Mouse (Mus musculus) lung, embryonic 15.5 days (tissue): ENCODE measurements around the gene Asb13. TPM values are rescaled to one million over a fixed set of nuclear protein-coding genes. Genes with fewer than 3 reads are reported as not detected.
A peak's percentile ranks its signal among the peaks of the same experiment; 100 is the strongest.

Experiments used
- ATAC-seq: fragments of 200-750 bp; cut with Nextera tagmentation; 2 replicates; pipeline ENCODE4 v1.8.0; 2017; ENCODE audit warnings: moderate number of reproducible peaks, borderline replicate concordance; ENCODE audit not compliant: low FRiP score, low TSS enrichment; ENCODE audit errors: extremely low read depth
- H3K27ac ChIP-seq: fragments of 300-500 bp; sonication (generic); 2 replicates; pipeline ENCODE4 v1.5.1; 2015; ENCODE audit warnings: moderate library complexity, mild to moderate bottlenecking, inconsistent platforms
- H3K27me3 ChIP-seq: fragments of 300-500 bp; sonication (generic); 2 replicates; pipeline ENCODE4 v1.6.1; 2015; ENCODE audit warnings: inconsistent platforms
- H3K36me3 ChIP-seq: fragments of 300-500 bp; sonication (generic); 2 replicates; pipeline ENCODE4 v1.6.1; 2015; ENCODE audit warnings: inconsistent platforms
- H3K4me1 ChIP-seq: fragments of 300-500 bp; sonication (generic); 2 replicates; pipeline ENCODE4 v1.6.1; 2015; ENCODE audit warnings: inconsistent platforms
- H3K4me2 ChIP-seq: fragments of 300-500 bp; sonication (generic); 2 replicates; pipeline ENCODE4 v1.6.1; 2015; ENCODE audit warnings: inconsistent platforms, mild to moderate bottlenecking, moderate library complexity
- H3K4me3 ChIP-seq: fragments of 300-500 bp; sonication (generic); 2 replicates; pipeline ENCODE4 v1.5.1; 2015; ENCODE audit warnings: mild to moderate bottlenecking, inconsistent platforms
- H3K9ac ChIP-seq: fragments of 300-500 bp; sonication (generic); 2 replicates; pipeline ENCODE4 v1.6.1; 2015; ENCODE audit warnings: inconsistent platforms
- H3K9me3 ChIP-seq: fragments of 300-500 bp; sonication (generic); 2 replicates; pipeline ENCODE4 v1.6.1; 2016; ENCODE audit warnings: inconsistent platforms
- WGBS: fragments of 180-500 bp; shearing (Covaris S2); methylation state at CpG from one replicate; pipeline ENCODE4 v1.1.7; 2015; 5-methylcytosine and 5-hydroxymethylcytosine counted together
- polyA plus RNA-seq: library from polyadenylated mRNA; unstranded; fragments of >200 nt; fragmentation: Nextera tagmentation; extraction: Ambion mirVana; gene quantifications from 2 replicates; pipeline ENCODE4 v1.2.1, GENCODE M21; 2015

The Asb13 gene
- polyA plus RNA-seq, 1 experiment from 2014 or later, result 10.0 TPM

DNA sequence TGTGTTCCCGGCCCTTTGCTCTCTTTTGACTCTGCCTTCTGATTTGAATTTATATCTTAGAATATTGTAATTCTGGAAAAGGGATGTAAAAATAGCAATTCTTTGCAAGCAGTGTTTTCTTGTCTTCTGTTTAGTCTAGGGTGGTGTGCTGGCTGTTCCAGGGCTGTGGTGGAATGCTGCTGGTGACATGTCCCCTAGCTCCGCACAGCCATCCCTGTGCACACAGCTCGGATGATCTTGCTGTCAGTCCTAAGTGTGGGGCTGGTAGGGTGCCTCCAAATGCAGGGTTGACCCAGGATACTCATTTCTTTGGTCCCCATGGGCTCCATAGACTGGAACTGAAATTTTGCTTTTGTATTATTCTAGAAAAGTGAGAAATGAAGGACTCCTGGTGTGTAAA is 34.2 kb downstream of the Asb13 start:
- no peaks in the 10 kb centered on the region for H3K27me3 ChIP-seq
- no peaks in the 10 kb centered on the region for H3K36me3 ChIP-seq
- H3K9ac ChIP-seq, result no peak overlapping the region
- H3K4me1 ChIP-seq, result no peaks in the 10 kb centered on the region
- no peak overlapping the region for H3K4me3 ChIP-seq
- H3K9me3 ChIP-seq, result no peaks in the 10 kb centered on the region; the same call in 1 of the 2 replicates
- 82% methylated on average over 3 of the region's 3 CpGs for WGBS
- ATAC-seq, result no peak
- H3K4me2 ChIP-seq, result no peak overlapping the region
- H3K27ac ChIP-seq, result peak overlapping the region; percentile 8; the same call in 1 of the 2 replicates

DNA sequence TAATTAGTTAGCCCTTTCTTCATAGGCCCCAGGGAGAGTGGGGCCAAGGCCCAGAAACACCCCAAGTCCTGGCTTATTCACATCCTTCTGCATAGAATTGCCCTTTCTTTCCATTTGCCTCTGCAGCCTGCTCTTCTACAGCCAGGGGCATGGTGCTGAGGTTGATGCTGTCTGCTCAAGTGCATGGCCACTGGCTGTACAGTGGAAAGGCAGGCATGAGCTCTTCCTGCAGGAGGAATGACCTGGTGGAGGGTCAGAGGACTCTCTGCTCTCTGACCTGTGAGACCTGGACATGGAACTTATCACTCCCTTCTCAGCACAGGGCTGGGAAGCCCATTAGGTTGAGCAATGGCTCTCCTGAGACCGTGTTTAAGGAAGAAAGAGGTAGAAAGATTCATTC is 35.8 kb downstream of the Asb13 start:
- H3K27me3 ChIP-seq, result no peaks in the 10 kb centered on the region
- no peak overlapping the region for H3K27ac ChIP-seq
- H3K4me1 ChIP-seq, result no peaks in the 10 kb centered on the region
- no peak overlapping the region for H3K4me3 ChIP-seq
- H3K9me3 ChIP-seq, result no peaks in the 10 kb centered on the region; the same call in 1 of the 2 replicates
- no peak for ATAC-seq
- H3K9ac ChIP-seq, result no peak overlapping the region
- no peak overlapping the region for H3K4me2 ChIP-seq
- 86% methylated on average over 1 of the region's 1 CpGs for WGBS
- no peaks in the 10 kb centered on the region for H3K36me3 ChIP-seq

DNA sequence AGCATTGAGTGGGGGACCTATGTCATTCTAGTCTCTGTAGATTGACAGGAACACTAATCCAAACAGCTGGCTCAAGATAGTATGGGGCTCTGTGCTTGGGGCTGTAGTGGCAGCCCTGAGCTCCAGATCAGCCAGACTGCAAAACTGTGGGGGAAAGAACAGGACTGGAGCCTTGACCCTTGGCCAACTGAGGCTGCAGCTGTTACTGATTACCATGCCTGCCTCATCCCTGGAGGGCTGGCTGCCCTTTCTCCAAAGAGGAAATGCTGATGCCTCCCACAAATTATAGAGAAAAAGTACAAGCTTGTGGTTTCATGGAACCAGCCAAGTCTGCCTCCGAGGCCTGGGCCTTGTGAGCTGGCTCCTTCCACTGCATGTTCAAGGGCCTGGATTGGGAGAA is 36.2 kb downstream of the Asb13 start:
- Histone ChIP-seq H3K9ac (no peak overlapping the region), H3K27me3 (no peaks in the 10 kb centered on the region), H3K9me3 (no peaks in the 10 kb centered on the region; the same call in 1 of the 2 replicates), H3K27ac (no peak overlapping the region), H3K36me3 (no peaks in the 10 kb centered on the region), H3K4me2 (no peak overlapping the region), H3K4me1 (no peaks in the 10 kb centered on the region), H3K4me3 (no peak overlapping the region)
- ATAC-seq, result peak; percentile 2; the same call in 1 of the 2 replicates
- WGBS, result 50% methylated on average over 1 of the region's 1 CpGs

DNA sequence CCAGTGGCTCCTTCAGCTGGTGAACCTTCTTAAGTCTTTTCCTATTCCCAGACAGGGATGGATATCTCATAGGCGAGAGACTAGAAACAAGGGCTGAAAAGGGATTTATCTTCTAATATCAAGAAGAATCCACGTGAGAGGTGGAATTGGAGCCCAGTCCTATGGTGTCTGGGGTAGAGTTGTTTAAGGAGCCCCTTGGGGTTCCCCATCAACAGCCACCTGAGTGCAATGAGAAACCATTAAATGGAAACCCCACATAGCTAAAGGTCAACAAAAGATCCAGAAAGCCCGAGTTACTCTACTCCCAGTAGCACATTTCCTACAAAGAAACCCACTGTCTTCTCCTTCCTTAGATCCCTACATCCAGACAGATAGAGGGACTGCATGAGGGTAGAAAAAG is 39.3 kb downstream of the Asb13 start:
- 0 out of 2 replicates have a peak overlapping the region, but pooled peaks have one; percentile 6 for H3K27ac ChIP-seq
- no peaks in the 10 kb centered on the region for H3K4me1 ChIP-seq
- no peaks in the 10 kb centered on the region for H3K27me3 ChIP-seq
- 68% methylated on average over 3 of the region's 3 CpGs for WGBS
- no peak overlapping the region for H3K4me3 ChIP-seq
- no peaks in the 10 kb centered on the region; the same call in 1 of the 2 replicates for H3K9me3 ChIP-seq
- H3K36me3 ChIP-seq, result no peaks in the 10 kb centered on the region
- ATAC-seq, result no peak
- H3K9ac ChIP-seq, result no peak overlapping the region
- H3K4me2 ChIP-seq, result no peak overlapping the region

DNA sequence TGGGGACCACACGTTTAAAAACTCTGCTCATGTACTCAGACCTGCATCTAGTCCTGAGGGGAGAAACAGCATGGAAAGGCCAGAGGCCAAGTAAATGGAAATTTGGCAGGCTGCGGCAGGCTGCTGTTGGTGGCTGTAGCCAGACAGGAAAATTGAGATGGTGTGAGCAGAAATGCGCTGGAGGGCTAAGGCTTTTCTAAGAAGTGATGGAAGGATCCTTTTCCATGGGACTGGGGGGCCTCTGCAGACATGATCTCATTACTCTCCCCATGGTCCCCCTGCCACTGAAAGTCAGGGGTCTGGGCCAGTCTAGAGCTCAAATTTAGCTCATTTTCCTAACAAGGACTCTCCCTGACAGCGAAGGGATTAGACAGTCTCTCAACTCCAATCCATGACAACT is 39.8 kb downstream of the Asb13 start:
- Histone ChIP-seq H3K27me3 (no peaks in the 10 kb centered on the region), H3K4me2 (no peak overlapping the region), H3K9me3 (no peaks in the 10 kb centered on the region; the same call in 1 of the 2 replicates), H3K27ac (0 out of 2 replicates have a peak overlapping the region, but pooled peaks have one; percentile 16), H3K36me3 (no peaks in the 10 kb centered on the region), H3K4me3 (no peak overlapping the region), H3K9ac (no peak overlapping the region), H3K4me1 (no peaks in the 10 kb centered on the region)
- ATAC-seq, result peak; percentile 50; the same call in 1 of the 2 replicates
- WGBS, result 49% methylated on average over 4 of the region's 4 CpGs

DNA sequence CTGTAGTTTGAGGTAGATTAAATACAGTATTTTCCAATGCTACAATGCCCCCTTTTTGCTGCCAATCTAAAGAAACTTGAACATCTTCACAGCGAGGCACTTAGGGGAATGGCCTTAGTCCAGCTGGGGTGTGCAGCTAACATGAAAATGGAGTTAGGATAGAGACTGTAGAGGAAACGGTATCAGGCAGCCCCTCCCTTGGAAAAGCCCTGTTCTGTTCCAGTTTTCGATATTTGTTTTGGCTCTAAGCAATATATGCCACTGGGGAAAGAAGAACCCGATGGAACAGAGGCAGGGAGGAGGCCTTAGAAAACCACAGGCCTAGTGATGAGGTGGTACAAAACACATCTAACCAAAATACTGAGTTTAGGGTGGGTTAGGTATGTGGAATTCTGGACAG is 42.0 kb downstream of the Asb13 start:
- Histone ChIP-seq H3K27me3 (no peaks in the 10 kb centered on the region), H3K4me3 (no peak overlapping the region), H3K9me3 (no peaks in the 10 kb centered on the region; the same call in 1 of the 2 replicates), H3K4me1 (no peaks in the 10 kb centered on the region), H3K27ac (no peak overlapping the region), H3K4me2 (no peak overlapping the region), H3K36me3 (no peaks in the 10 kb centered on the region), H3K9ac (no peak overlapping the region)
- 77% methylated on average over 4 of the region's 4 CpGs for WGBS
- no peak for ATAC-seq

DNA sequence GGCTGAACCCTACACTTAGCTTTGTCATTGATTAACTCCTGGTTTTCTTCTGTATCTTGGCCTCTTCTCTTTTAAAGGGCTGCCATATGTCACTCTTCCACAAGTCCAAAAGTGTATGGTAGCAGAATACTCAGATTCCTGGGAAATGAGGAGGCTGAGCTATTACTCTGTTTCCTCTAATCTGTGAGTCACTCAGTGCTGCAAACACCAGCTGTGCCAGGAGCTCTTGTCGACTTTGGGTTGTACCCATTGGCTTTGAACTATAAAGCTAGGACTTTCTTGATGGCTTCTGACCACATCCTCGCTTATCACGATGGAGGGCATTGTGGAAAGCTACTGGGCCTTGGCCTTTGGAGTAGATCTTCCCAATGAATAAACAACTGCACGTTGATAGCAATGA is 45.3 kb downstream of the Asb13 start:
- WGBS, result 67% methylated on average over 4 of the region's 4 CpGs
- Histone ChIP-seq H3K36me3 (no peaks in the 10 kb centered on the region), H3K9ac (no peak overlapping the region), H3K4me1 (no peaks in the 10 kb centered on the region), H3K27me3 (no peaks in the 10 kb centered on the region), H3K9me3 (no peaks in the 10 kb centered on the region), H3K27ac (no peak overlapping the region), H3K4me2 (no peak overlapping the region), H3K4me3 (no peak overlapping the region)
- ATAC-seq, result no peak

DNA sequence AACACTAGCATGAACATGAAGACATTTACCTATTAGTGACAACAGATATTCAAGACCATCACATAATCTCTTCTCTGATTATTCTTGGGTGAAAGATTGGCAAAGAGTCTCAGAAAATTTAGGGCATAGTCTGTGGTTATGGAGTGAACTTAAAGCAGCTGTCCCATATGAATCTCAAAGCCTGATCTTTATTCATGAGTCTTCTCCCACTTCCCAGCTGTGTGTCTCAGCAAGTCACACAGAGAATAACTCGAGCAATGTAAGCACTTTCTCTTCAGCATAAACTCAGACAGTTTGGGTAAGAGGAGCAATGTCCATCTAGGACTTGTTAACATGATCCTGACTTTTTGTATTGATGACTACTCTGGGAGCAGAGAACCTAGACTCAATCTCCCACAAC is 52.5 kb downstream of the Asb13 start:
- Histone ChIP-seq H3K4me1 (no peaks in the 10 kb centered on the region), H3K27me3 (no peaks in the 10 kb centered on the region), H3K9me3 (no peaks in the 10 kb centered on the region), H3K9ac (no peak overlapping the region), H3K4me3 (no peak overlapping the region), H3K36me3 (no peaks in the 10 kb centered on the region), H3K27ac (no peak overlapping the region), H3K4me2 (no peak overlapping the region)
- 50% methylated on average over 1 of the region's 1 CpGs for WGBS
- no peak for ATAC-seq

DNA sequence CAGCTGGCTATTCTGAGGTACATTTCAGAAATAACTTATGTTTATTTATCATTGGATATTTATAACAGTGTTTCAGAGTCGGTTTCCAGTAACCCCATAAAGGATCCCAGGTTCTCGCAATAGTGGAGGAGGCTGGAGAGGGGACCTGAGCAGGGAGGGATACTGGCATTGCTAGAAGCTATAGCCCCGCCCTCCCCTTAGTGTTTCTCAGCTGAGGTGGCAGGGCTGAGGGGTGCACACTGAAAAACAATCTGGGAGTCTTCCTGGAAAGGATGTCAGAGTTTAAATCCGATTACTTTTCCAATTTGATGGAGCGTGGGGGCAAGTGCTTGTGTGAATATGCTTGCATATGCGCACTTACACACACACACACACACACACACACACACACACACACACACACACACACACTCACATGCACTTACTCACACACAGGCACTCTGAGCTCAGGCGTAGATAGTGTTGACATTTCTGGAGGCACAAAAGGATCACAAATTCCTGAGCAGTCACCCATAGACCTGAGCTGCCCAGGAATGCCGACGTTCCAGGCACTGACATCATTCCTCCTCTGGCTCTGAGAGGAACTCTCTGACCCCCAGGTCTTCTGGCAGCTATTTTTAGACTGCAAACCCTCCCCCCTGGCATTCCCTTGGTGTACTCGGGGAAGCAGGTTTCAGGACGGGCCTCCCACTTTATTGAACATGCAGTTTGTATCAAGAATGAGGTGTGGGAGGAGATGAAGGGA is 60.9 kb downstream of the Asb13 start:
- H3K36me3 ChIP-seq, result no peaks in the 10 kb centered on the region
- peak overlapping the region; percentile 56 for H3K27ac ChIP-seq
- 0 out of 2 replicates have a peak overlapping the region, but pooled peaks have one; percentile 18 for H3K4me2 ChIP-seq
- H3K9me3 ChIP-seq, result no peaks in the 10 kb centered on the region
- no peaks in the 10 kb centered on the region for H3K27me3 ChIP-seq
- no peak overlapping the region for H3K4me3 ChIP-seq
- H3K9ac ChIP-seq, result no peak overlapping the region
- ATAC-seq, result peak; percentile 98
- H3K4me1 ChIP-seq, result peaks cover 20% of the 10 kb centered on the region
- 10% methylated on average over 11 of the region's 11 CpGs for WGBS

DNA sequence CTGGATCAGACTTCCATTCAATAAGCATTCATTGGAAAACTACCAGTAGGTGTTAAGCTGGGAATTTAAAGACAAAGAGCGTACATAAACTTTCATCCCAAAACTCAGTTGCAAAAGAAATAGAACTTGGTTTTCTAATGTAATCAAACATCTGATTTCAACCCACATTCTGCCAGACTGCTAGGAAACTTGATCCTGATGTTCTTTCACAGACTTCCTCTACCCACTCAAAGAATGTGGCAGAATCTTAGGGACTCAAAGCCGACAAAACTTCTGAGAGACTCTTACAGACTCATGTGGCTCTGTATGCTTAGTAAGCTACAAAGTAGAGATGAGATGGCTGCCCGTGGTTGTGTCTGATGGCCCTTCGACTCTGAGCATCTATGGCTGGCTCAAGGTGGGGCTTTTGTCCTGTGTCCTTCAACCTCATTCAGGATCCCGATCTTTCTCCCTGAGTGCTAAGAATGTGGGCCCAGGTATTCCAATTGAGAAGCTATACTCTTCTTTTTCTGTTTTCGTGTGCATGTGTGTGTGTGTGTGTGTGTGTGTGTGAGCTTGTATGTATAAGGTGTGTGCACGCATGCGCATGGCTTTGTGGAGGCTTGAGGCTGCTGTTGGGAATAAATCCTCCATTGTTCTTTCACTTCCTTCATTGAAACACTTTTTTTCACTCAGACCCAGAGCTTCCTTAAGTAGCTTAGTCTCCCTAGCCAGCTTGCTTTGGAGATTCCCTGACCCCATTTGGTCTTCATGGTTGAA is 63.3 kb downstream of the Asb13 start:
- 74% methylated on average over 8 of the region's 8 CpGs for WGBS
- H3K4me3 ChIP-seq, result no peak overlapping the region

DNA sequence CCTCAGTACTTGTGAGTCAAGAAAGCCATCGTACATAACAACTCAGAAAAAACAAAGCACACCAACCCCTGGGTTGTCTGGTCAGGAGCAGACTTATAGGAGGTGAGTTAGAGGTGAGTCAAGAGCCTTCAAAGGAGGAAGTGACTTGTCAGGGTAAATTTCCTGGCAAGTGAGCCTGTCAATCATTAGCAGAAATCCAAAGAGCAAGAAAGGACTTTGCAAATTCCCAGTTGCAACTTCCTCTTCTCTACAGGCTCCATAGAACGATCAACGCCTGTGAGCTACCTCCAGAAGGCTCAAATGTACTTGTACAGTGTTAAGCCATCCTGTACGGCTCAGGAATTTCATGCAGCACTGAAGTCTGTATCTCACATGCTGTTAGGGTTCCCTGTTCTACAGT is 66.9 kb downstream of the Asb13 start:
- H3K4me1 ChIP-seq, result peaks cover 6% of the 10 kb centered on the region
- H3K27ac ChIP-seq, result no peak overlapping the region
- ATAC-seq, result no peak
- H3K9me3 ChIP-seq, result no peaks in the 10 kb centered on the region
- 51% methylated on average over 4 of the region's 4 CpGs for WGBS
- H3K27me3 ChIP-seq, result no peaks in the 10 kb centered on the region
- no peak overlapping the region for H3K4me2 ChIP-seq
- H3K9ac ChIP-seq, result no peak overlapping the region
- no peak overlapping the region for H3K4me3 ChIP-seq
- H3K36me3 ChIP-seq, result no peaks in the 10 kb centered on the region

More for the DNA sequence above, 63.3 kb downstream of the Asb13 start:
- ATAC-seq, result no peak
- Histone ChIP-seq H3K9me3 (no peaks in the 10 kb centered on the region), H3K4me1 (peaks cover 20% of the 10 kb centered on the region), H3K27ac (no peak overlapping the region), H3K27me3 (no peaks in the 10 kb centered on the region), H3K4me2 (no peak overlapping the region), H3K9ac (no peak overlapping the region), H3K36me3 (no peaks in the 10 kb centered on the region)
